Mouse (Mus musculus): ENCODE data around the gene Ksr1. TPM values are rescaled to one million over a fixed set of nuclear protein-coding genes. Genes with fewer than 3 reads are reported as not detected.

The Ksr1 gene
- polyA plus RNA-seq, 1 experiment from 2014 or later, result 6.0 TPM

DNA sequence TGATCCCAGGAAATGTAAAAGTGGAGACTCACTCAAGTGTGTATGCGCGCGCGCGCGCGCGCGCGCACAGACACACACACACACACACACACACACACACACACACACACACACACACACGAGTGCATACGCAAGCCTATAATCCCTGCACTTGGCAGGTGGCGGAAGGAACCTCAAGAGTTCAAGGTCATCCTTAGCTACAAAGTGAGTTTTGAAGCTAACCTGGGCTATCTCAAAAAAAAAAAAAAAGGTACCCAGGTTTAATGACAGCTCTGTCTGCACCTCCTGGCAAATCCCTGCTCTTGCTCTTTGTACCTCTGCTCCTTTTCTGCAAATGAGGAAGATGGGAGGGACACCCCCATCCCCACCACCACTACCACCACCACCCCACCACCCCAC, 11.1 kb downstream of the Ksr1 start:
- DNase-seq (ENCODE audit: low spot score) (no peak), ATAC-seq (replicated peaks; ENCODE audit: low FRiP score, low TSS enrichment, low read depth) (no peak)
- Histone ChIP-seq H3K36me3 (ENCODE audit: control insufficient read depth, insufficient read depth, low read length) (no peaks in the 10 kb centered on the region), H3K4me3 (ENCODE audit: low read depth, low read length) (no peak overlapping the region), H3K4me1 (replicated peaks; ENCODE audit: control insufficient read depth, insufficient read depth, low read length) (peaks cover 18% of the 10 kb centered on the region), H3K27me3 (replicated peaks; ENCODE audit: control insufficient read depth, insufficient read depth, low read length) (no peaks in the 10 kb centered on the region), H3K27ac (ENCODE audit: low read depth) (no peak overlapping the region), H3K4me2 (ENCODE audit: low read length) (no peak overlapping the region), H3K9me3 (ENCODE audit: control insufficient read depth, low read length) (no peaks in the 10 kb centered on the region), H3K9ac (ENCODE audit: low read length) (no peak overlapping the region)
- 94% methylated on average over 13 of the region's 13 CpGs for WGBS

- DNase-seq (ENCODE audit: low spot score), result no peak
- 80% methylated on average over 13 of the region's 13 CpGs for WGBS
- H3K9me3 ChIP-seq (ENCODE audit: control insufficient read depth, low read length), result no peaks in the 10 kb centered on the region
- no peak overlapping the region for H3K4me3 ChIP-seq (ENCODE audit: low read depth, low read length)
- no peak overlapping the region for H3K9ac ChIP-seq (ENCODE audit: low read length)
- H3K4me1 ChIP-seq (replicated peaks; ENCODE audit: control insufficient read depth, insufficient read depth, low read length), result peaks cover 18% of the 10 kb centered on the region
- no peak overlapping the region for H3K27ac ChIP-seq (ENCODE audit: low read depth)
- no peaks in the 10 kb centered on the region for H3K27me3 ChIP-seq (replicated peaks; ENCODE audit: control insufficient read depth, insufficient read depth, low read length)
- H3K4me2 ChIP-seq (ENCODE audit: low read length), result no peak overlapping the region
- no peak; the same call in 1 of the 2 replicates for ATAC-seq (replicated peaks; ENCODE audit: low FRiP score, low TSS enrichment, low read depth)
- no peaks in the 10 kb centered on the region for H3K36me3 ChIP-seq (ENCODE audit: control insufficient read depth, insufficient read depth, low read length)
Measured at GRCm38 (mm10) chr11:79134416-79135104, 11.6 kb downstream of the Ksr1 start.

GRCm38 (mm10) chr11:79133961-79134360, 12.2 kb downstream of the Ksr1 start:
- Histone ChIP-seq H3K4me2 (ENCODE audit: low read length) (no peak overlapping the region), H3K9me3 (ENCODE audit: control insufficient read depth, low read length) (no peaks in the 10 kb centered on the region), H3K36me3 (ENCODE audit: control insufficient read depth, insufficient read depth, low read length) (no peaks in the 10 kb centered on the region), H3K9ac (ENCODE audit: low read length) (no peak overlapping the region), H3K27ac (ENCODE audit: low read depth) (no peak overlapping the region), H3K4me1 (replicated peaks; ENCODE audit: control insufficient read depth, insufficient read depth, low read length) (peaks cover 18% of the 10 kb centered on the region), H3K27me3 (replicated peaks; ENCODE audit: control insufficient read depth, insufficient read depth, low read length) (no peaks in the 10 kb centered on the region), H3K4me3 (ENCODE audit: low read depth, low read length) (no peak overlapping the region)
- WGBS, result 75% methylated on average over 9 of the region's 9 CpGs
- ATAC-seq (replicated peaks; ENCODE audit: low FRiP score, low TSS enrichment, low read depth) (no peak), DNase-seq (ENCODE audit: low spot score) (no peak)

GRCm38 (mm10) chr11:79133051-79133450, 13.2 kb downstream of the Ksr1 start:
- Histone ChIP-seq H3K4me1 (replicated peaks; ENCODE audit: control insufficient read depth, insufficient read depth, low read length) (peaks cover 18% of the 10 kb centered on the region), H3K4me3 (ENCODE audit: low read depth, low read length) (no peak overlapping the region), H3K9me3 (ENCODE audit: control insufficient read depth, low read length) (no peaks in the 10 kb centered on the region), H3K27me3 (replicated peaks; ENCODE audit: control insufficient read depth, insufficient read depth, low read length) (no peaks in the 10 kb centered on the region), H3K36me3 (ENCODE audit: control insufficient read depth, insufficient read depth, low read length) (no peaks in the 10 kb centered on the region), H3K4me2 (ENCODE audit: low read length) (no peak overlapping the region), H3K27ac (ENCODE audit: low read depth) (no peak overlapping the region), H3K9ac (ENCODE audit: low read length) (no peak overlapping the region)
- ATAC-seq (replicated peaks; ENCODE audit: low FRiP score, low TSS enrichment, low read depth), result no peak
- 83% methylated on average over 5 of the region's 5 CpGs for WGBS
- no peak for DNase-seq (ENCODE audit: low spot score)

DNA sequence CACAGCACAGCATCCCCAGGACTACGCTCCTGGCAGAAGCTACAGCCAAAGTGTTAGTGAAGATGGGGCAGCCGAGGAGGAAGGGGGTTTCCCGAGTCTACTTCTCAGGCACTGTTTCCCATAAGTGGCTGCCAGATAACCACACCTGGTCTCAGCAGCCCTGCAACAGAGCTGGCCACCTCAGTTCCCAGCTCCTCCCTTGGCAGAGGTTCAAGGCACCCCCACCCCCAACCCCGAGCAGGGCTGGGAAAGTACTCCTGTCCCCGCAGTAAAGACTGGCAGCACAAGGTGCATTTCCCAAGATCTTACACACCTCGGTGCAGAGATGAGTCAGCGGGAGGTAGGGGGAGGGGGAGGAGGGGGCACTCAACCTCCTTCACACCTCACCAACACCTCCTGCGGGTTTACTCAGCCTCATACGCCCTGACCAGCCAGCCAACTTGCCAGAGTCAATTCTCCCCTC, 14.2 kb downstream of the Ksr1 start:
- ATAC-seq (replicated peaks; ENCODE audit: low FRiP score, low TSS enrichment, low read depth) (0 out of 2 replicates have a peak, but pooled peaks have one; percentile 20), DNase-seq (ENCODE audit: low spot score) (peak; percentile 62)
- Histone ChIP-seq H3K9ac (ENCODE audit: low read length) (no peak overlapping the region), H3K4me3 (ENCODE audit: low read depth, low read length) (no peak overlapping the region), H3K36me3 (ENCODE audit: control insufficient read depth, insufficient read depth, low read length) (no peaks in the 10 kb centered on the region), H3K4me2 (ENCODE audit: low read length) (no peak overlapping the region), H3K4me1 (replicated peaks; ENCODE audit: control insufficient read depth, insufficient read depth, low read length) (peaks cover 18% of the 10 kb centered on the region), H3K27ac (ENCODE audit: low read depth) (no peak overlapping the region), H3K27me3 (replicated peaks; ENCODE audit: control insufficient read depth, insufficient read depth, low read length) (no peaks in the 10 kb centered on the region), H3K9me3 (ENCODE audit: control insufficient read depth, low read length) (no peaks in the 10 kb centered on the region)
- 54% methylated on average over 9 of the region's 9 CpGs for WGBS

DNA sequence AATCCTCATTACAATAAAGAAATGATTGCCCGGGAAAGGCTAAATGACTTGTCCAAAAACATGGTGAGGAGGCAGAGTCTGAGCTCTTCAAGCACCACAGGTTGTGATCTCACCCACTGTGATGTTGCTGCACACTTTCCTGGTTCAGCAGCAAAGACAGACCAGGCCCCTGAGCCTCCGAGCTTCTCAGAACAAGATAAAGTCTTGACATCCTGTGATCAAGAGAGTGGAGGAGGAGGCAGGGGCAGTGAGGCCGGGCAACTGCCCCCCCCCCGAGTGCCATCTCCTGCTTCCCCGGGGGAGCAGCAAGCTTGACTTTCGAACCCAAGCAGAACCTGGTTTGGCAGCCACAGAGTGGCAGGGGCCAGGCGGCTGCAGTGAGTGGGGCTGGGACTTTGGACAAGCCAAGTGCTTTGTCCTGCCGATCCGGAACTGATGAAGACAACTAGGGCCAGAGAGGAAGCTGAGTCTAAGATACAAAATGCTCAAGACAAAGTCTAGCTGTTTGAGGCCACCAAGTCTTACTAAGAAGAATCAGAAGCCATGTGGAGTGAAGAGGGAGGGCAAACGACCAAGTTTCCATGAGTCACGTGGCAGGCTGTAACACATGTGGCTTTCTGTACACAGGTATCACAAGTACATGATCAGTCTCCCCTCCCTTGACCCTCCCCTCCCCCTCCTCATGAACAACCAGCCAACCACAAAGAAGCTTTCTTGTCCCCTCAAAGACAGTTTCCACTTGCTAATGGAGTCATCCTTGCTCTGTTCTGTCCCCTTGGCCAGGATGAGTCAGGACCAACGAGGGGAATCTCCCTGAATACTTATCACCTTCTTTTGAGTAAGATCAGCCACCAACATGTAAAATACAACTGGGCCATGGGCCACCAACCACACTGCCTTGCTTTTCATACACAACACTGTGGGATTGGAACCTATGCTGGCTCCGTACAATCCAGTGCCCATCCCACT, 16.5 kb downstream of the Ksr1 start:
- no peak overlapping the region for H3K27ac ChIP-seq (ENCODE audit: low read depth)
- no peaks in the 10 kb centered on the region for H3K27me3 ChIP-seq (replicated peaks; ENCODE audit: control insufficient read depth, insufficient read depth, low read length)
- no peaks in the 10 kb centered on the region for H3K36me3 ChIP-seq (ENCODE audit: control insufficient read depth, insufficient read depth, low read length)
- no peak overlapping the region for H3K4me2 ChIP-seq (ENCODE audit: low read length)
- WGBS, result 75% methylated on average over 13 of the region's 13 CpGs
- DNase-seq (ENCODE audit: low spot score), result no peak
- H3K9ac ChIP-seq (ENCODE audit: low read length), result no peak overlapping the region
- H3K9me3 ChIP-seq (ENCODE audit: control insufficient read depth, low read length), result no peaks in the 10 kb centered on the region
- ATAC-seq (replicated peaks; ENCODE audit: low FRiP score, low TSS enrichment, low read depth), result no peak
- peaks cover 6% of the 10 kb centered on the region; the same call in 1 of the 2 replicates for H3K4me1 ChIP-seq (replicated peaks; ENCODE audit: control insufficient read depth, insufficient read depth, low read length)
- no peak overlapping the region for H3K4me3 ChIP-seq (ENCODE audit: low read depth, low read length)

- Histone ChIP-seq H3K27ac (ENCODE audit: low read depth) (no peak overlapping the region), H3K4me2 (ENCODE audit: low read length) (no peak overlapping the region), H3K4me3 (ENCODE audit: low read depth, low read length) (no peak overlapping the region), H3K9ac (ENCODE audit: low read length) (no peak overlapping the region), H3K36me3 (ENCODE audit: control insufficient read depth, insufficient read depth, low read length) (no peaks in the 10 kb centered on the region), H3K9me3 (ENCODE audit: control insufficient read depth, low read length) (no peaks in the 10 kb centered on the region), H3K4me1 (replicated peaks; ENCODE audit: control insufficient read depth, insufficient read depth, low read length) (peaks cover 12% of the 10 kb centered on the region), H3K27me3 (replicated peaks; ENCODE audit: control insufficient read depth, insufficient read depth, low read length) (no peaks in the 10 kb centered on the region)
- ATAC-seq (replicated peaks; ENCODE audit: low FRiP score, low TSS enrichment, low read depth), result no peak
- 87% methylated on average over 7 of the region's 7 CpGs for WGBS
- no peak for DNase-seq (ENCODE audit: low spot score)
Measured at GRCm38 (mm10) chr11:79128233-79128632, 18.0 kb downstream of the Ksr1 start.

- H3K4me1 ChIP-seq (replicated peaks; ENCODE audit: control insufficient read depth, insufficient read depth, low read length), result peaks cover 10% of the 10 kb centered on the region
- WGBS, result 88% methylated on average over 3 of the region's 3 CpGs
- no peak overlapping the region for H3K4me3 ChIP-seq (ENCODE audit: low read depth, low read length)
- H3K27me3 ChIP-seq (replicated peaks; ENCODE audit: control insufficient read depth, insufficient read depth, low read length), result no peaks in the 10 kb centered on the region
- no peak overlapping the region for H3K4me2 ChIP-seq (ENCODE audit: low read length)
- no peak overlapping the region for H3K27ac ChIP-seq (ENCODE audit: low read depth)
- no peaks in the 10 kb centered on the region for H3K36me3 ChIP-seq (ENCODE audit: control insufficient read depth, insufficient read depth, low read length)
- ATAC-seq (replicated peaks; ENCODE audit: low FRiP score, low TSS enrichment, low read depth) (no peak), DNase-seq (ENCODE audit: low spot score) (no peak)
- H3K9ac ChIP-seq (ENCODE audit: low read length), result no peak overlapping the region
- no peaks in the 10 kb centered on the region for H3K9me3 ChIP-seq (ENCODE audit: control insufficient read depth, low read length)
Measured at GRCm38 (mm10) chr11:79126963-79127362, 19.2 kb downstream of the Ksr1 start.
